Mouse (Mus musculus) liver, embryonic 14.5 days (tissue): ENCODE measurements around the gene Nprl2.

Experiments
- CTCF ChIP-seq: IDR thresholded peaks from 2 replicates; pipeline ENCODE4 v1.5.1; 2016; ENCODE audit warnings: antibody characterized with exemption, low read depth, control low read depth
- EP300 ChIP-seq: IDR thresholded peaks from 2 replicates; pipeline ENCODE4 v1.6.1; 2016; ENCODE audit warnings: antibody characterized with exemption, low read depth

DNA sequence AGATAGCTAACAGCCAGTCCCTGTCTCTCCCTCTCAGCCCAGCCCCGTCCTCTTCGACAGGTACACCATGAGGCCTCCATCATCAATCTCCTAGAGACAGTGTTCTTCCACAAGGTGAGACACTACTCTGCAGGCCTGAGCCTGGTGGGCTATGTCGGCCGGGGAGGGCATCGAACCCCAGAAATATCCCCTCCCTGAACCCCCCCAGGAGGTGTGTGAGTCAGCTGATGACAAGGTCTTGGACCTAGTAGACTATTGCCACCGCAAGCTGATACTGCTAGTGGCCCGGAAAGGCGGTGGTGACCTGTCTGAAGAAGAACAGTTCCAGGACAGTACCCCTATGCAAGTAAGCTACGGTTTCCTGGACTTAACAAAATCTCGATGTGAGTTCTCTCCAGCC lies 6.8 kb downstream of the Nprl2 start:
- no peak for TF ChIP-seq CTCF
- no peak for TF ChIP-seq EP300
